Mouse (Mus musculus): ENCODE data around the gene Thrap3. TPM values are rescaled to one million over a fixed set of nuclear protein-coding genes. Genes with fewer than 3 reads are reported as not detected.

Gene Thrap3
- polyA plus RNA-seq, 1 experiment from 2014 or later, result 139 TPM

DNA sequence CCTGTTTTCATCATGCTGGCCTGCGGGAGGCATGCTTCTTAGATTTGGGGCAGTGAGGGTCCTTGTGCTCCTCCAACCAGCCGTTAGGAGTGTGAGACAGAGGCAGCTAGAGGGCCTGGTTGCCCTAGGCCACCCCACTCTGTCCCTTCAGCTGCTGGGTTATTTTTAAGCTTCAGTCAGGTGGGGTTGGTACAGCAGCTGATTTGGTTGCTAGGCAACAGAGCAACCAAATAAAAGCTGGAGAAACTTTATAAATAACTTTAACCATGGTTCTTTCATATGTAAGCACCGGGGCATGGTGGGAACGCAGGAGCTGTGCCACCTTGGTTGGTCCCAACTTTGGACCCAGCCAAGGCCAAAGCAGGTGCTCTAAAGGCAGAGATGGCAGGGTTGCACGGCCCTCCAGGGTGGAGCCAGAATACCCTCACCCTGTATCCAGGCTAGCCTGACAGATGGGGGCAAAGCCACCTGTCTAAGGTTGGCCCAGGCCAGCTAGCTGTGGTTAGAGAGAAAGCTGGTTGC is 35.2 kb upstream of the Thrap3 start:
- H3K4me3 ChIP-seq (replicated peaks; ENCODE audit: low read length), result no peak overlapping the region
- H3K36me3 ChIP-seq (replicated peaks; ENCODE audit: control insufficient read depth, insufficient read depth), result peaks cover 94% of the 10 kb centered on the region
- no peaks in the 10 kb centered on the region for H3K4me1 ChIP-seq (replicated peaks; ENCODE audit: control insufficient read depth, insufficient read depth, low read length)
- WGBS, result 64% methylated on average over 5 of the region's 5 CpGs
- no peaks in the 10 kb centered on the region for H3K27me3 ChIP-seq (ENCODE audit: control insufficient read depth, insufficient read depth, low read length)
- no peak overlapping the region for H3K4me2 ChIP-seq (replicated peaks)
- H3K9ac ChIP-seq, result 0 out of 2 replicates have a peak overlapping the region, but pooled peaks have one; percentile 16
- no peaks in the 10 kb centered on the region for H3K9me3 ChIP-seq (ENCODE audit: control insufficient read depth, low read length)
- DNase-seq (ENCODE audit: low spot score), result no peak
- no peak overlapping the region for H3K27ac ChIP-seq
- no peak for ATAC-seq (ENCODE audit: low FRiP score)

DNA sequence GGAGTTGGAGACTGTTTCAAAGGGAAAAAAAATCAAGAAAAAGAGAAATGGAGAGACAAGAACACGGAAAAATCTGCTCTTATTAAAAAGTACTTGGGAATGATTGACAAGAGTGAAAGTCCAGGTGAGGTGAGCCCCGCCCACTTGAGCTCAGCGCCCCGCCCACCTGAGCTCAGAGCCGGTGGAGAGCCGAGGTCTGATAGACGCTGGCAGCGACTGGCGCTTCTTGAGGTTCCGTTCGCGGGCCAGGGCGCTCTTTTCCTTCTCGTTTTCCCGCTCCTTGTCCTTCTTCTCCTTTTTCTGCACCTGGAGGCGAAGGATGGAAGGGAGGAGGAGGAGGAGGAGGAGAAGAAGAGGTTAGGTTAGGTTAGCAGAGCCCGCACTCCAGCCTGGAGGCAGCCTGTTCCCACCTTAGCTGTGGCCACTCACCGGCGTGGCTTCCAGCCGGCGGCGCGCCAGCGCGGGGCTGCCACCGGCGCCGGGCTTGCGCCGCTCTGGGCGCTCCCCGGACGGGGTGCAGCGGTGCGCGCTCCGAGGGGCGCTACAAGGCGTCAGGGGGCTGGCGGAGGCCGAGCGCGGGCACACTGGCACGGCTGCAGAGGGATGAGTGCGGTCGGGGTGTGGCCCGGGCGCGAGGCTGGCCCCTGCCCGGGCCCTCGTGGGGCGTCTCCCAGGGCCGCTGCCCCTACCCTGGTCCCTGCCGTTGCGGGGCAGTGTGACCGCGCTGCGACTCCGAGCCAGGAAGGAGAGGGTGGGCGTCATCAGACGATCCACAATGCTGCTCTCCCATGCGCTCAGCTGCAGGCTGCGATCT is 34.1 kb upstream of the Thrap3 start:
- Histone ChIP-seq H3K9ac (no peak overlapping the region), H3K4me2 (replicated peaks) (no peak overlapping the region), H3K36me3 (replicated peaks; ENCODE audit: control insufficient read depth, insufficient read depth) (peaks cover 99% of the 10 kb centered on the region), H3K27me3 (ENCODE audit: control insufficient read depth, insufficient read depth, low read length) (no peaks in the 10 kb centered on the region), H3K4me3 (replicated peaks; ENCODE audit: low read length) (no peak overlapping the region), H3K9me3 (ENCODE audit: control insufficient read depth, low read length) (no peaks in the 10 kb centered on the region), H3K4me1 (replicated peaks; ENCODE audit: control insufficient read depth, insufficient read depth, low read length) (no peaks in the 10 kb centered on the region), H3K27ac (no peak overlapping the region)
- 56% methylated on average over 55 of the region's 63 CpGs for WGBS
- ATAC-seq (ENCODE audit: low FRiP score), result no peak
- no peak for DNase-seq (ENCODE audit: low spot score)

DNA sequence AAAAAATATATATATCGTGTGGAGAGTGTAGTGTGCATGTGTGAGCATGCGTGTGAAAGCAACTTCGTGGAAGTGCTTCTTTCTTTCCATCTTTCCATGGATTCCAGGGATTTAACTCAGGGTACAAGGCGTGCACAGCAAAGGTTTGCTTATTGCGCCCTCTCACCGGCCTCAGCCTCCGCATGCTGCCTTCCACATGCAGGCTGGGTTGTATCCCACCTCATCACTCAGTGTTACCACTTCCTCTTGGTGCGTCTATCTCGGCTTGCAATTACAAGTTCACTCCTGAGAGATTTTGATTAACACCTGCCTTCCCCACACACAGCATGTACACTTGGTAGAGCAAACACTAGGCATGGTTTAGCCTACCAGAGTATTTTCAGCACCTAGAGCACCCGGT is 32.6 kb upstream of the Thrap3 start:
- H3K36me3 ChIP-seq (replicated peaks; ENCODE audit: control insufficient read depth, insufficient read depth), result peaks cover 99% of the 10 kb centered on the region
- H3K4me1 ChIP-seq (replicated peaks; ENCODE audit: control insufficient read depth, insufficient read depth, low read length), result no peaks in the 10 kb centered on the region
- H3K9ac ChIP-seq, result no peak overlapping the region
- DNase-seq (ENCODE audit: low spot score), result no peak
- no peak overlapping the region for H3K27ac ChIP-seq
- H3K9me3 ChIP-seq (ENCODE audit: control insufficient read depth, low read length), result no peaks in the 10 kb centered on the region
- no peak overlapping the region for H3K4me2 ChIP-seq (replicated peaks)
- 92% methylated on average over 10 of the region's 10 CpGs for WGBS
- no peak overlapping the region for H3K4me3 ChIP-seq (replicated peaks; ENCODE audit: low read length)
- no peak for ATAC-seq (ENCODE audit: low FRiP score)
- no peaks in the 10 kb centered on the region for H3K27me3 ChIP-seq (ENCODE audit: control insufficient read depth, insufficient read depth, low read length)

DNA sequence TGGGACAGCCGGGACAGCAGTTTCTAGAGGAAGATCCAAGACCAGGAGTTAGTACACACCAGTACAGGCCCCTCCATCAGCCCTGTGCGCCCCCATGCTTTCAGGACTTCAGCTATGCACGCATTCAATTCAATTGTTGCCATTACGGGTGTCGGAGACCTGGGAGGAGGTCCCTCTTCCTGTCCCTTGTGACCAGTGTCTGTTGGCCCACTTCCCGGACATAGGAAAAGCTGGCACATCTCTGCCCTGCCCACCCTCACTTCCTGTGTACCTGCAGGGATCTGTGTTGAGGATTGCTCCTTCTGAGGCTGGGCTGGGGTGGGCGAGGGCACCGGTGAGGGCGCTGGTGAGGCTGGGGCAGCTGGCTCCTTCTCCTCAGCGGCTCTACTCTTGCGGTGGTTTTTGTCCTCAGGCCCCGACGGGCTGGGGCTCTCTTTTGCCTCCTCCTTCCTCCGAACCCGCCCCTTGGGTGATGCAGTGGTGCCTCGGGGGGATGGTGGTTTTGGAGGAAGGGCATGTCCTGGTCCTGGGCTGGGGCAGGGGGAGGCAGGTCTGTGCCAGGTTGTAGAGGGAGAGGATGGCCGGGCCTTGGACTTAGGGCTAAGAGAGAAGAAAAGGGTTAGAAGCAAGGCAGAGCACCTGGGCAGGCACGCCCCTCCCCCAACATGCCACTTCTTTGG is 32.1 kb upstream of the Thrap3 start:
- DNase-seq (ENCODE audit: low spot score), result no peak
- Histone ChIP-seq H3K4me1 (replicated peaks; ENCODE audit: control insufficient read depth, insufficient read depth, low read length) (no peaks in the 10 kb centered on the region), H3K27ac (no peak overlapping the region), H3K9ac (no peak overlapping the region), H3K36me3 (replicated peaks; ENCODE audit: control insufficient read depth, insufficient read depth) (peaks cover 99% of the 10 kb centered on the region), H3K9me3 (ENCODE audit: control insufficient read depth, low read length) (no peaks in the 10 kb centered on the region), H3K27me3 (ENCODE audit: control insufficient read depth, insufficient read depth, low read length) (no peaks in the 10 kb centered on the region), H3K4me2 (replicated peaks) (no peak overlapping the region), H3K4me3 (replicated peaks; ENCODE audit: low read length) (no peak overlapping the region)
- 79% methylated on average over 18 of the region's 18 CpGs for WGBS
- ATAC-seq (ENCODE audit: low FRiP score), result no peak

DNA sequence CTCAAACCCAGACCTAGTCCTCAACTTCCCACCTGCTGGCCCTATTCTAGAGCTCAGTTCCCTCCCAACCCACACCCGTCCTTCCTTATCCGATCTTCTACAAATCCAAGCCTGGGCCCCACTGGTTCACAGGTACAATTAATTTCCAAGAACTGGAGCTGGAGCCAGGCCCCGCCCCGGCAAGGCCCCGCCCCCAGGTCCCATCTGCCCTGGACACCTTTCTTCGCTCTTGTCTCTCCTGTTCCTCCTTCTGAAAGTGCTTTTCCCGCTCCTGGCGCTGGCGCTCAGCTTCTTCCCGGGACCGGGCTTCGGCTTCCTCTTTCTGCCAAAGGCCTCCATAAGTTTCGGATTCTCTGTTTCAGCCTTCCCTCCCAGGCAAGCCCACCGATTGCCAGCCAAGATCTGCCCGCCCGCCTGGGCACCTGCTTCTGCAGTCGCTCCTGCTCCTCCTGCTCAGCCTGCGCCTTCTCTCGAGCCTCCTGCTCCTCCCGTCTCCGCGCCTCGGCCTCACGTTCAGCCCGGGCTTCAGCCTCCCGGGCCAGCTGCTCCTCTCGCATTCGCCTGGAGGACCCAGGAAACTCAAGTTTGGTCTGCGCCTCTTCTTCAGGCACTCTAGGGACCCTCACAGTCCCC is 31.2 kb upstream of the Thrap3 start:
- DNase-seq (ENCODE audit: low spot score), result no peak
- no peaks in the 10 kb centered on the region for H3K27me3 ChIP-seq (ENCODE audit: control insufficient read depth, insufficient read depth, low read length)
- WGBS, result 89% methylated on average over 29 of the region's 29 CpGs
- peaks cover 90% of the 10 kb centered on the region for H3K36me3 ChIP-seq (replicated peaks; ENCODE audit: control insufficient read depth, insufficient read depth)
- no peak overlapping the region for H3K4me3 ChIP-seq (replicated peaks; ENCODE audit: low read length)
- H3K9me3 ChIP-seq (ENCODE audit: control insufficient read depth, low read length), result no peaks in the 10 kb centered on the region
- no peaks in the 10 kb centered on the region for H3K4me1 ChIP-seq (replicated peaks; ENCODE audit: control insufficient read depth, insufficient read depth, low read length)
- H3K9ac ChIP-seq, result no peak overlapping the region
- H3K4me2 ChIP-seq (replicated peaks), result no peak overlapping the region
- no peak overlapping the region for H3K27ac ChIP-seq
- no peak for ATAC-seq (ENCODE audit: low FRiP score)

DNA sequence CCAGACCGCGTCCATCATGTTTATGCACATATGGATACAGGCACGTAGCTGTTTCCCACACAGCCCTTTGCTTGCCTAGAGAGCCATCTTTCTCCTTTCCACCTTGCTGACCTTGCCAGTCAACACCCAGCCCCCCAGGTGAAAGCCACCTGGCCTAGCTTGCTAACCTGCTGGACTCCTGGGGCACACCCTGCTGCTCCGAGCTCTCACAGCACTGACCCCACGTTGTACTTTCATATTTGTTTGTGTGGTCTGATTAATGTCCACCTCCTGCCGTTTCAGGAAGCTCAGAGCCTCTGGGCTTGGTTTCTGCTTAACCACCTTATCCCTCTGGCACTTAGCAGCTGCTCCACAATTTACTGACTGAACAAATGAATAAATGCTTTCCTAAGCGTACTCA is 27.3 kb upstream of the Thrap3 start:
- Histone ChIP-seq H3K4me2 (replicated peaks) (no peak overlapping the region), H3K27me3 (ENCODE audit: control insufficient read depth, insufficient read depth, low read length) (no peaks in the 10 kb centered on the region), H3K9me3 (ENCODE audit: control insufficient read depth, low read length) (no peaks in the 10 kb centered on the region), H3K4me3 (replicated peaks; ENCODE audit: low read length) (no peak overlapping the region), H3K4me1 (replicated peaks; ENCODE audit: control insufficient read depth, insufficient read depth, low read length) (no peaks in the 10 kb centered on the region), H3K36me3 (replicated peaks; ENCODE audit: control insufficient read depth, insufficient read depth) (peaks cover 52% of the 10 kb centered on the region), H3K27ac (no peak overlapping the region), H3K9ac (no peak overlapping the region)
- DNase-seq (ENCODE audit: low spot score) (no peak), ATAC-seq (ENCODE audit: low FRiP score) (no peak)
- WGBS, result 68% methylated on average over 7 of the region's 7 CpGs

DNA sequence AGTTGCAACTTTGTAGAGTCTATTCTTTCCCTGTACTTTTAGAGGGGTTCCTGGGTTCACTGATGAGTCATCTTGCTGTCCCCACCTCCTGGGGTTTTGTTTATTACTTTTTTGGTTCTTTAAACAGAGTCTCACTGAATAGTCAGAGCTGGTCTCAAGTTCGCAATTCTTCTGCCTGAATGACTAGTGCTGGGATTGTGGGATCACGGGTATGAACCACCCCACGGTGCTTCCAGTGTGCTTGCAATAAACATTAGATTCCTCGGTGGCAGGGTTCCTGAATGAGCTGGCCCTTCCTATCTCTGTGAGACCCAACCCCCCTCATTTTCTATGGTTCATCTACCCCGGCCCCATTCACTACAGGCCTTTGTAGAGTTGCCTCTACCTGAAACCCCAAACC is 25.6 kb upstream of the Thrap3 start:
- DNase-seq (ENCODE audit: low spot score) (no peak), ATAC-seq (ENCODE audit: low FRiP score) (no peak)
- Histone ChIP-seq H3K4me1 (replicated peaks; ENCODE audit: control insufficient read depth, insufficient read depth, low read length) (no peaks in the 10 kb centered on the region), H3K27me3 (ENCODE audit: control insufficient read depth, insufficient read depth, low read length) (no peaks in the 10 kb centered on the region), H3K36me3 (replicated peaks; ENCODE audit: control insufficient read depth, insufficient read depth) (peaks cover 34% of the 10 kb centered on the region), H3K4me3 (replicated peaks; ENCODE audit: low read length) (no peak overlapping the region), H3K9ac (no peak overlapping the region), H3K27ac (no peak overlapping the region), H3K4me2 (replicated peaks) (no peak overlapping the region), H3K9me3 (ENCODE audit: control insufficient read depth, low read length) (no peaks in the 10 kb centered on the region)
- 17% methylated on average over 5 of the region's 5 CpGs for WGBS

DNA sequence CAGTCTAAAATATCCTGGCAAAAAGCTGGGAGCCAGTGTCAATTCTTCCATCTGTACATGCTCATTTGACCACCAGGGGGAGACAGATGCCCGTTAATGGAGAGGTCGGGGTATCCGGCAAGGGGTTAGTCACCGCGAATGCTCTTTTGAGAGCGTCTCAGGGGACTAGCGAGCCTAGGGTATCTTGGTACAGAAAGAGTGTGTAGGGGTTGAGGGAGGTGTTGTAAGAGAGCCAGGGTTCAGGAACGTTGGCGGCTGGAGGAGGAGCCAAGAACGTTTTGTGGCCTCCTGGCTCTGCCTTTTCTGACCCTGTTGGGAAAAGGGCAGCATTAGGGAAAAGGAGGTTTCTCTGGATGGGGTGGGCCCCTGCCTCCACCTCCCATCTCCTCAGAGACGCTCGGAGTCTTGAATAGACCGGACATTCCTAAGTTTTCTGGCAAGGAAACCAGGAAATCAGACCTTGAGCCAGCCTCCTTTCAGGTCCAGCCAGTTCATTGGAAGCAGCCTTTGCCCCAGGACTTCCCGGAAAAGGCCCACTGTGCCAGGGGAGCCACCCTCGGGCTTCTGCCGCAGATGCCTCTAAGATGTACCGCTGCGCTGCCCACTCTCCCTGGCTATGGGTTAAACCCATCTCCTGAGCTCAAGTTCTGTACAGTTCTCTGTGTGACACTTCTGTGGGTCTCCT is 24.7 kb upstream of the Thrap3 start:
- WGBS, result 8% methylated on average over 18 of the region's 18 CpGs
- ATAC-seq (ENCODE audit: low FRiP score), result peak; percentile 81; the same call in 1 of the 2 replicates
- no peaks in the 10 kb centered on the region for H3K9me3 ChIP-seq (ENCODE audit: control insufficient read depth, low read length)
- peak; percentile 93 for DNase-seq (ENCODE audit: low spot score)
- no peaks in the 10 kb centered on the region for H3K4me1 ChIP-seq (replicated peaks; ENCODE audit: control insufficient read depth, insufficient read depth, low read length)
- peaks cover 25% of the 10 kb centered on the region for H3K36me3 ChIP-seq (replicated peaks; ENCODE audit: control insufficient read depth, insufficient read depth)
- peak overlapping the region; percentile 47 for H3K4me2 ChIP-seq (replicated peaks)
- H3K27me3 ChIP-seq (ENCODE audit: control insufficient read depth, insufficient read depth, low read length), result no peaks in the 10 kb centered on the region
- H3K4me3 ChIP-seq (replicated peaks; ENCODE audit: low read length), result peak overlapping the region; percentile 9; the same call in 1 of the 2 replicates
- H3K9ac ChIP-seq, result peak overlapping the region; percentile 21; the same call in 1 of the 2 replicates
- H3K27ac ChIP-seq, result no peak overlapping the region

All from hindbrain, embryonic 14.5 days (tissue).